Mouse (Mus musculus) effector memory CD4-positive, alpha-beta T cell, adult 7 months (primary cell): ENCODE data around the gene Rhot2. TPM values are rescaled to one million over a fixed set of nuclear protein-coding genes. Genes with fewer than 3 reads are reported as not detected.

Experiments
- polyA plus RNA-seq: library from polyadenylated mRNA; unstranded; fragments of 100-300 nt; shearing (Covaris generic); gene quantifications from one replicate; pipeline ENCODE4 v1.2.1, GENCODE M21; 2017

Gene Rhot2
- polyA plus RNA-seq: 18.4 TPM

GRCm38 (mm10) chr17:25844396-25844901 lies at the start of gene Rhot2:
Gene Rhot2 (minus strand): TSS chr17:25844851.

GRCm38 (mm10) chr17:25880196-25880910 lies 35.7 kb upstream of the Rhot2 start, which contains the start of gene Wfikkn1:
Gene Wfikkn1 (minus strand): TSS chr17:25880858.

GRCm38 (mm10) chr17:25874721-25875170 lies 30.1 kb upstream of the Rhot2 start, which contains the start of gene Mettl26:
Gene Mettl26 (plus strand): TSS chr17:25875074.

DNA sequence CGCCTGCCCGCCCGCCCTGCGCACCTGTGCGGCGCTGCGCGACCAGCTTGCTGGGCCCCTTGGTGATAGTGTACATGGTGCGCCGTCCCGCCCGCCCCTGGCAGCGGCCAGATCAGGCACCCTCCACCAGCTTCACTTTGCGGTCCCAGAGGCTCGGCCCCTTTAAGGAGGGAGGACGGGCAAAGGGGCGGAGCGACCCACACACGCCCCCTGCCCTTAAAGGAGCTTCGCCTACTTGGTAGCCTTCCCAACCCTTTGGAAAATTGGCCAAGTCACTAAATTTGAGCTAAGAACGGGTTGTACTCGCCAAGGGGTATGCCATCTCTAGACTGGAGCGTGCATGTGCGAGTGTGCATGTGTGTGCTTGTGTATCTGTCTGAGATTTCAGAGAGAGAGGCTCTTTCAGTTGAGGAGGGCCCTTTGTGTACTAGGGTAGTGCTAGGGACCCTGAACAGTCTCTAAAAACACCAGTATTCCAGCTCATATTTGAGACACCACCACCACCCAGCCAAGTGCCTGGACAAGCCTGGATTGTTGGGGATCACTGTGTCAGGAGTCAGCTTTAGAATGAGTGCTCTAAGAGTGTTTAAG lies 24.0 kb upstream of the Rhot2 start, which contains the start of gene Mcrip2:
Mcrip2 (minus strand) TSS at position 164 of the 591 bp plus-strand sequence.

DNA sequence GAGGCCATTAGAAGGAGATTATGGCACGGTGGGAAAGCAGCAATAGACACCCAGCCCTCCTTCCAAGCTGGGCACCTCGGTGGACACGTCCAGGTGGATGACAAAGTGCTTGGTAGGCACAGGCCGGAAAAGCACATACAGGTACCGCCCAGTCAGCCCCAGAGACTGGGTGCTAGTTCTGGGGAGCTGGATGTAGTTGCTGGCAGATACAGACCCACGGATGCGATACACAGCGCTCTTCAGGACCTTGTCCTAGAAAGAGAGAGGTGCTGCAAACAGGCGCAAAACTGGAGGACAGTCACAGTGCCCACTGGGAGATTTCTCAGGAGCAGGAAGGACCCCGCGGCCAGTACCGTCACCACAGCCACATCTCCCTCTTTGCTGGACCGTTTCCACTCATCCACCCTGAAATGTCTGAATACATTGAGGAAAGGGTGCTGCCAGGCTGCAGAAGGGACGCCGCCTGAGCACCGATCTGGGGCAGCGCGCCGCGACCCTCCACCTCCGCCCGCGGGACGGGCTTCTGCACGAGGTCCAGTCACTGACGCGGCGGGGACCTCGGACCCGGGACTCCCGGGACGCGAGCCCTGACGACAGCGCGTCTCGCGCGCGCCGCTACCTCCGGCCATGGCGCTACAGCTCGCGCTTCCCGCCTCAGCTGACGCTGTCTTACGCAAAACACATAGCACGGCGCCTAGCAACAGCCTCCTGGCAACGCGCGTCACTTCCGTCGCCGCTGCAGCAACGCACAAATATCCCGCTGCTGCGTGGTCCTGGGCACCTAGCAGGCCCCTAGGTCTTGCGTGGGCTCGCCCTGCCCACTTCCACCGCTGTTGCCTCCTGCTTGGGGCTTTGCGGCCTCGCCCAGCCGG lies 16.4 kb upstream of the Rhot2 start, which contains the start of gene Wdr90:
Wdr90 (minus strand) TSS at position 670 of the 872 bp plus-strand sequence.

DNA sequence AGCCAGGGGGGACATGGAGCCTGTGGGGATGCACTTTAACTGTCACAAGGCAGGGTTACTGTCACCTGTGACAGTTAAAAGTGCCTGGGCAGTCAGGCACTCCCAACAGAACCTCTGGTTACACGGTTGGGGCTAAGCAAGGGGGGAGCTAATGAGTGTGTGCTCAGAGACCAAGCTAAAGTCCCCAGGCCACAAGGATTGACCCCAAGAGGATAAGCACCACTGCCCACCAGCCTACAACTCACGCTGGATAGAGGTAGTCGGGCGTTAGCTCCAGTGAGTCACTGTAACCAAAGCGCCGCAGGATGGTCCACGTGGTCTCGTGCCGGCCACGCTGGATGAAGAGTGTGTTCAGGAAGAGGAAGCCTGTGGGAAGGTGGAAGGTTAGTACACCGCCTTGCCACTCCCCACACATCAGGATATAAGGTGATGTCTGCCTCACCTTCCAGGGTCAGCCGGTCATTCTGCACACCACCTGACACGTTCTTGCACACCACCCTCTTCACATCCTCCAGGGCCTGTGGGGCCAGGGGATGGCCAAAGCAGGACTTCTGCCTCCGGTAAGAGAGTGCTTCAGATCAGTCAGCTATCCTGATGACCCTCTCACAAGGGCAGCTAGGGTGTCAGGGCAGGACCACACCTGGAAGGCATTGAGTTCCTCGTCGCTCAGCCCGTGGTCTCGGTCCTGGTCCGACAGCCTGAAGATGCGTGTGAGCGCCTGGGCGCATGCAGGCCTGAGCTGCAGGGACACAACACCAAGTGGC lies 3.4 kb downstream of the Rhot2 start, which contains the start of gene Gm20683:
Gm20683 (minus strand) TSS at position 647 of the 764 bp plus-strand sequence.

DNA sequence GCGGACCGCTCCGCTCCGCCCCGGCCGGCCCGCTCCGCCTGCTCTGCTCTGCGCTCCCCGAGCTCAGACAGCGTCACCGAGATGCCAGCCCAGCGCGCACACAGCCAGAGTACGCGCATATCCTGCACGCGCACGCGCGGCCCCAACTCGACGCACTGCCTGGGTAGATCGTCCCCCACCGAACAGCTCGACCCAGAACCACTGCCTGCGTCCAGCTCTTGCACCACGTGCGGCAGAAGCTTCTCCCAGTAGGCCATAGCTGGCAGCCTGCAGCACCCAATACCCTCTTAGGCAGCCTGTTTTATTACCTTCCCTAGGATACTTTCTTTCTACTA lies 7.6 kb downstream of the Rhot2 start, which contains the start of gene Rhbdl1:
Rhbdl1 (minus strand) TSS at position 220 of the 335 bp plus-strand sequence.

DNA sequence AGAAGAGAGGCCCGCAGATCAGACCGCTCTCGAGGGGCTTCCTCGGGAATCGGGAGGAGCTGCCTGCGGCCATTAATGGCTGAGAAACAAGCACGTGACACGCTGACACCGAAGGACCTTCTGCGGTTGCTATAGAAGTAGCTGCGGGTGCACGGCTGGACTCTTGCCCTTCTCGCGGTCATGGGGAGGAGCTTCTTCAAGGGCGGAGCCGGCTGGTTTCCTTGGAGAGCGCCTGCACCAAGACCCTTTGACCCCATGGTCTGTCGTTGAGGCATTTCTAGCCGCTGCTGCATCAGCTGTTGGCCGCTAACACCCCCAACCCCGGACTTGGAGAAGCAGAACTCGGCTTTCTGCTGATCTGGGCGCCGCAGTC lies 11.4 kb downstream of the Rhot2 start, which contains the start of gene Stub1:
Stub1 (minus strand) TSS at position 114 of the 373 bp plus-strand sequence.

DNA sequence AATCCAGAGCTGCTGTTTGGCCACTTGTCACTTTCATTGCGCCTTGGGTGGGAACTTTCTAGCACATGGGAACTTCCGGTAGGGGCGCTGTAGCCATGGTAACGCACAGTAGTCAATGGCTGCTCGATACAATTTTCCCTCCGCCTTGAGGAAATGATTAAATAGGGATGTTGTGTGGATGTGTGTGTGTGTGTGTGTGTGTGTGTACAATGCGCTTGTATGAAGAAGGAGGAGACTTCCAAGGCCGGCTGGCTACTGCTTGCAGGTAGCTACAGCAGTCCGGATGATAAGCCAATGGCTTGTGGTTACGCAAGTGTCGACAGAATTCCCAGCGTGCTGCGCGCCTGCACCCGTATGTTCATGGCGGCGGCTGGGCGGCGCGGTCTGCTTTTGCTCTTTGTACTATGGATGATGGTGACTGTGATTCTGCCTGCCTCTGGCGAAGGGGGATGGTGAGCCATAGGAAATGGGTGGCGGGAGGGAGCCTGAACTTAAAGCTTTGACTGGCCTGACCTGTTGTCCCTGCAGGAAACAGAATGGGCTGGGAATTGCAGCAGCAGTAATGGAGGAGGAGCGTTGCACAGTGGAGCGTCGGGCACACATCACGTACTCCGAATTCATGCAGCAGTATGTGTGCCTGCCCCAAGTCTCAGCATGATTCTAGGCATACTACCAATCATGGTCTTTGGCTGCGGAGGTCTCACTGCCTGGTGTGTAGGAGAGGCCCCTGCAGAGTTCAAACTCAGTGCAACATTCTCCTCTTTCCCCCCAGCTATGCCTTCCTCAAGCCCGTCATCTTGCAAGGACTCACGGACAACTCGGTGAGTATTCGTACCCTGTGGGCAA lies 15.7 kb downstream of the Rhot2 start, which contains the start of gene Jmjd8:
Jmjd8 (plus strand) TSS at position 156 of the 846 bp plus-strand sequence.

DNA sequence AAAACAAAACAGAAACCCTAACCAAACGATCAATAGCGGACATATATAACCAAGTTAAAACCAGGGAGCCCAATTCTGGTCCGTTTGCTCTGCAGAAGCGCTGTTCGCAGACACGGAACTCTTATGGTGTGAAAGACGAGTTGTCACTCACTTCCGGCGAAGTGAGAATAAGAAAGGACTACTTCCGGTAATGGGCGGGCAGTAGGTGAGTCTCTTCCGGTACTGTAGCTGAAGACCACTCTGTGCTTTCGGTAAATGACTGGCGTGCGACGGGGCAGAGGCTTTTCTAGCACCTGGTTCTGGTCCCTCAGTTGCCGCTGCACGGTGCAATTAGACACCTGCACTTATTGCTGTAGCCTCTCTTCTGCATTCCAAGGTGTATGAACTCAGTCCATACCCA lies 21.2 kb downstream of the Rhot2 start, which contains the start of gene Wdr24:
Wdr24 (plus strand) TSS at position 176 of the 400 bp plus-strand sequence.

GRCm38 (mm10) chr17:25808789-25809605 lies 35.7 kb downstream of the Rhot2 start, which contains the start of gene Fbxl16:
Gene Fbxl16 (plus strand): TSS chr17:25809085.

DNA sequence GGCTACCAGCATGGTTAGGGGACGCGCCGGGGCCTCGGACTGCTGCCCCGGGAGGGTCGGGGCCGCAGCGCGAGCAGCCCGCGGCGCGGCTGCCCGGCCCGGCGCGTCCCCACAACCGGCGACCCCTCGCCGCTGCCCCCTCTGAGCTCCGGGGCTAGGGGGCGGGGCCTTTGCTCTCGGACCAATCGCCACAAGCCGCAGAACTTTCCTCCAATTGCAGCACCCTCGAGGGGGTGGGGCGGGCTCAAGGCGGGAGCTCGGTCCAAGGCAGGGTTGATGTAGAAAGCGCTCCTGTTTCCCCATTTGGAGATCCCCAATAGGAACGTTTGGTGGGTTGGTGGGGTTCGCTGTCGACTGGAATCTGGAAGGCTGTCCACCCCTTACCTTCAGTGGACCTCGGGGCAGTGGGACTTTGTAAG lies 47.7 kb downstream of the Rhot2 start, which contains the start of gene Metrn:
Metrn (minus strand) TSS at position 186 of the 419 bp plus-strand sequence.

DNA sequence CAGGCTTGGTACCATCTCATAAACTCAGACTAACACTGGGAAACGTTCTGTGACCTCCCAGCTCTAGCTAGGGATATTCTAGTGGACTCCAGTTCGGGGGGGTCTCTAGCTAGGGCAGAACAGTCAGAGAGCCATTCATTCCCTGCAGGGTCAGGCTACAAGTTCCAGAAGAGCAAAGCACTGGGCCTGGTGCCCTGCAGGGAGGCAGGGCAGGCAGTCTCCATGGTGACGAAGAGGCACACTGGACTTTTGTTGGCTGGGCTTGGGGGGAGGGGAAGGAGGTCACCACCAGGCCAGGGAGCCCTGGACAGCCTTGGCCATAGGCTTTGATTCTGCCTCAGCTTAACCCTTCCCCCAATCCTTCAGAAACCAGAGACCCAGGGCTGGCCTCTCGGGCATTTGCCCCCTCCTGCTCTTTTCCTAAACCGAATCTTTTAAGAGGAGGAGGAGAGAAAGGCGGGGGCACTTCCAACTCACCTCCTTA lies 49.0 kb downstream of the Rhot2 start, which contains the start of gene AC134908.4:
AC134908.4 (minus strand) TSS at position 51 of the 484 bp plus-strand sequence.

GRCm38 (mm10) chr17:25792615-25793014 lies 52.0 kb downstream of the Rhot2 start, which contains the start of gene Fam173a:
Gene Fam173a (minus strand): TSS chr17:25792901.

Other genes with a start within 250 kb of the Rhot2 start
- gene Gng13, start 127.7 kb downstream of the Rhot2 start, polyA plus RNA-seq: not detected
- gene Chtf18, start 117.4 kb downstream of the Rhot2 start, polyA plus RNA-seq: 5.7 TPM
- gene Rpusd1, start 117.2 kb downstream of the Rhot2 start, polyA plus RNA-seq: 4.0 TPM
- not detected for gene Mslnl, start 108.8 kb downstream of the Rhot2 start, polyA plus RNA-seq
- 0.67 TPM for gene Msln, start 90.5 kb downstream of the Rhot2 start, polyA plus RNA-seq
- gene Narfl, start 71.1 kb downstream of the Rhot2 start, polyA plus RNA-seq: 20.4 TPM
- 26.4 TPM for gene Haghl, start 59.2 kb downstream of the Rhot2 start, polyA plus RNA-seq
- 0.69 TPM for gene Ccdc78, start 58.3 kb downstream of the Rhot2 start, polyA plus RNA-seq
- gene Fam173a, start 52.0 kb downstream of the Rhot2 start, polyA plus RNA-seq: 121 TPM
- not detected for gene AC134908.4, start 49.2 kb downstream of the Rhot2 start, polyA plus RNA-seq
- 26.0 TPM for gene Metrn, start 47.7 kb downstream of the Rhot2 start, polyA plus RNA-seq
- gene Fbxl16, start 35.8 kb downstream of the Rhot2 start, polyA plus RNA-seq: 0.18 TPM
- gene Wdr24, start 21.2 kb downstream of the Rhot2 start, polyA plus RNA-seq: 24.5 TPM
- gene Jmjd8, start 16.0 kb downstream of the Rhot2 start, polyA plus RNA-seq: 18.4 TPM
- 132 TPM for gene Stub1, start 11.4 kb downstream of the Rhot2 start, polyA plus RNA-seq
- 0.55 TPM for gene Rhbdl1, start 7.6 kb downstream of the Rhot2 start, polyA plus RNA-seq
- 0.46 TPM for gene Gm20683, start 3.1 kb downstream of the Rhot2 start, polyA plus RNA-seq
- gene Wdr90, start 16.6 kb upstream of the Rhot2 start, polyA plus RNA-seq: 11.1 TPM
- 4.1 TPM for gene Mcrip2, start 23.9 kb upstream of the Rhot2 start, polyA plus RNA-seq
- 41.4 TPM for gene Mettl26, start 30.2 kb upstream of the Rhot2 start, polyA plus RNA-seq
- 0.49 TPM for gene Wfikkn1, start 36.0 kb upstream of the Rhot2 start, polyA plus RNA-seq
- gene Rab40c, start 74.9 kb upstream of the Rhot2 start, polyA plus RNA-seq: 15.3 TPM
- gene Pigq, start 100.1 kb upstream of the Rhot2 start, polyA plus RNA-seq: 44.1 TPM
- not detected for gene Nhlrc4, start 100.1 kb upstream of the Rhot2 start, polyA plus RNA-seq
- not detected for gene A930017K11Rik, start 107.7 kb upstream of the Rhot2 start, polyA plus RNA-seq
- gene Capn15, start 140.9 kb upstream of the Rhot2 start, polyA plus RNA-seq: 18.6 TPM
- gene Rab11fip3, start 224.7 kb upstream of the Rhot2 start, polyA plus RNA-seq: 19.7 TPM
- gene Decr2, start 245.5 kb upstream of the Rhot2 start, polyA plus RNA-seq: 19.8 TPM